Mouse (Mus musculus) limb, embryonic 14.5 days (tissue): ENCODE results near the gene Exoc3l4. TPM values are rescaled to one million over a fixed set of nuclear protein-coding genes. Genes with fewer than 3 reads are reported as not detected.
A peak's percentile ranks its signal among the peaks of the same experiment; 100 is the strongest.

Source experiments
- ATAC-seq: fragments of 200-750 bp; cut with Nextera tagmentation; 2 replicates; pipeline ENCODE4 v1.8.0; 2017; ENCODE audit warnings: low read depth, moderate number of reproducible peaks, moderate TSS enrichment; ENCODE audit not compliant: low FRiP score
- DNase-seq: peaks from one replicate; pipeline ENCODE4 v3.0.0-alpha.2; 2015; ENCODE audit warnings: low spot score
- H3K27ac ChIP-seq: fragments of 300-500 bp; sonication (generic); replicated peaks from 2 replicates; pipeline ENCODE4 v1.5.1; 2014; ENCODE audit warnings: low read depth, mild to moderate bottlenecking, low read length, moderate library complexity, mixed read lengths
- H3K27me3 ChIP-seq: fragments of 300-500 bp; sonication (generic); 2 replicates; pipeline ENCODE4 v1.6.1; 2014; ENCODE audit warnings: low read length, mixed read lengths; ENCODE audit not compliant: control insufficient read depth, insufficient read depth
- H3K36me3 ChIP-seq: fragments of 300-500 bp; sonication (generic); 2 replicates; pipeline ENCODE4 v1.6.1; 2014; ENCODE audit warnings: mild to moderate bottlenecking, low read length, moderate library complexity, mixed read lengths; ENCODE audit not compliant: control insufficient read depth, insufficient read depth
- H3K4me1 ChIP-seq: fragments of 300-500 bp; sonication (generic); 2 replicates; pipeline ENCODE4 v1.6.1; 2014; ENCODE audit warnings: antibody characterized with exemption, low read length, mixed read lengths; ENCODE audit not compliant: control insufficient read depth, insufficient read depth
- H3K4me2 ChIP-seq: fragments of 300-500 bp; sonication (generic); replicated peaks from 2 replicates; pipeline ENCODE4 v1.6.1; 2014; ENCODE audit warnings: low read depth, mild to moderate bottlenecking, low read length, moderate library complexity; ENCODE audit not compliant: severe bottlenecking
- H3K4me3 ChIP-seq: fragments of 300-500 bp; sonication (generic); replicated peaks from 2 replicates; pipeline ENCODE4 v1.5.1; 2014; ENCODE audit warnings: low read length
- H3K9ac ChIP-seq: fragments of 300-500 bp; sonication (generic); 2 replicates; pipeline ENCODE4 v1.6.1; 2014; ENCODE audit warnings: mild to moderate bottlenecking, low read depth, low read length, moderate library complexity; ENCODE audit not compliant: severe bottlenecking
- H3K9me3 ChIP-seq: fragments of 300-500 bp; sonication (generic); 2 replicates; pipeline ENCODE4 v1.6.1; 2016; ENCODE audit warnings: low read length; ENCODE audit not compliant: control insufficient read depth
- POLR2A ChIP-seq: fragments of 200-500 bp; IDR thresholded peaks from 2 replicates; pipeline ENCODE4 v1.8.0; 2012; ENCODE audit warnings: inconsistent platforms, mild to moderate bottlenecking, moderate library complexity, borderline replicate concordance; ENCODE audit not compliant: insufficient read depth, insufficient read length; ENCODE audit errors: extremely low read depth
- WGBS: fragments of 180-500 bp; shearing (Covaris S2); extraction: QIAGEN DNeasy Blood & Tissue Kit; methylation state at CpG from one replicate; pipeline ENCODE4 v1.1.7; 2014; 5-methylcytosine and 5-hydroxymethylcytosine counted together
- polyA plus RNA-seq, 2 experiments: library from polyadenylated mRNA; depleted of rRNA in 1 of 2; stranded (reverse) in 1 of 2; unstranded in 1 of 2; fragments of >200 nt; fragmentation: Nextera tagmentation in 1 of 2; extraction: Ambion mirVana in 1 of 2; gene quantifications; 2 replicates each; pipeline versions ENCODE4 v1.2.1 to v1.2.3; 2012 to 2014

The Exoc3l4 gene
- polyA plus RNA-seq, 2 experiments, result 7.7 to 11.7 TPM

- no peak overlapping the region for H3K4me2 ChIP-seq
- no peaks in the 10 kb centered on the region for H3K36me3 ChIP-seq
- H3K27ac ChIP-seq, result no peak overlapping the region
- no peak overlapping the region for H3K9ac ChIP-seq
- no peaks in the 10 kb centered on the region for H3K9me3 ChIP-seq
- no peak for ATAC-seq
- 45% methylated on average over 8 of the region's 8 CpGs for WGBS
- no peaks in the 10 kb centered on the region for H3K27me3 ChIP-seq
- peak; percentile 79 for DNase-seq
- H3K4me3 ChIP-seq, result no peak overlapping the region
- H3K4me1 ChIP-seq, result no peaks in the 10 kb centered on the region; the same call in 1 of the 2 replicates
- TF ChIP-seq POLR2A, result no peak
Measured at GRCm38 (mm10) chr12:111474893-111475643, 58.3 kb downstream of the Exoc3l4 start.

GRCm38 (mm10) chr12:111478924-111479323, 62.1 kb downstream of the Exoc3l4 start:
- H3K4me1 ChIP-seq, result no peaks in the 10 kb centered on the region; the same call in 1 of the 2 replicates
- peaks cover 5% of the 10 kb centered on the region; the same call in 1 of the 2 replicates for H3K27me3 ChIP-seq
- no peak overlapping the region for H3K9ac ChIP-seq
- H3K27ac ChIP-seq, result no peak overlapping the region
- ATAC-seq (no peak), DNase-seq (no peak)
- H3K4me3 ChIP-seq, result no peak overlapping the region
- H3K4me2 ChIP-seq, result no peak overlapping the region
- no peaks in the 10 kb centered on the region for H3K36me3 ChIP-seq
- TF ChIP-seq POLR2A, result no peak
- WGBS, result 58% methylated on average over 5 of the region's 5 CpGs
- no peaks in the 10 kb centered on the region for H3K9me3 ChIP-seq

DNA sequence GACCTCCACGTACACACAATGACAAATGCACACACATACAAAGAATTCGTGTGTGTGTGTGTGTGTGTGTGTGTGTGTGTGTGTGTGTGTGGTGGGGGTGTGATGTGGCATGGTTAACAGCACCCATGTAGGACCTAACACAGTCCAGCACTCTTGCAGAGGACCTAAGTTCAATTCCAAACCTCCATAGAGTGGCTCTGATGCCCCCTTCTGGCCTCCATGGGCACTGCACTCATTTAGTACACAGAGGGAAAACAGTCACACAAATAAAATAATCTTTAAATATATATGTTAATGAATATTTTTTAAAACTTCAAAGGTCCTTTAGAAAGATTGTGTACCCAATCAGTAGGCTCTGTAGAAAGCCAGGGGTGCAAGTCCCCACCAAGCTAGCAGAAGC, 63.1 kb downstream of the Exoc3l4 start:
- no peak for TF ChIP-seq POLR2A
- Histone ChIP-seq H3K4me3 (no peak overlapping the region), H3K27ac (no peak overlapping the region), H3K4me1 (peaks cover under 1% of the 10 kb centered on the region), H3K36me3 (no peaks in the 10 kb centered on the region), H3K27me3 (peaks cover 15% of the 10 kb centered on the region), H3K9ac (no peak overlapping the region), H3K4me2 (no peak overlapping the region), H3K9me3 (no peaks in the 10 kb centered on the region)
- WGBS, result 77% methylated on average over 2 of the region's 2 CpGs
- ATAC-seq, result no peak
- DNase-seq, result no peak

Other genes starting within 250 kb of the Exoc3l4 start
- 0.08 and 0.18 TPM in 2 replicates for gene 4930595D18Rik, start 232.5 kb upstream of the Exoc3l4 start, polyA plus RNA-seq (2012; rRNA removed)
- gene 4930595D18Rik, start 232.5 kb upstream of the Exoc3l4 start, polyA plus RNA-seq (2014; fragmentation: Nextera tagmentation; extraction: Ambion mirVana), result not detected in 2 replicates
- gene Amn, start 145.9 kb upstream of the Exoc3l4 start, polyA plus RNA-seq (2012; rRNA removed), result 1.4 and 1.7 TPM in 2 replicates
- 0.55 and 0.97 TPM in 2 replicates for gene Amn, start 145.9 kb upstream of the Exoc3l4 start, polyA plus RNA-seq (2014; fragmentation: Nextera tagmentation; extraction: Ambion mirVana)
- 163 and 215 TPM in 2 replicates for gene Cdc42bpb, start 39.3 kb upstream of the Exoc3l4 start, polyA plus RNA-seq (2012; rRNA removed)
- 37.0 and 39.7 TPM in 2 replicates for gene Cdc42bpb, start 39.3 kb upstream of the Exoc3l4 start, polyA plus RNA-seq (2014; fragmentation: Nextera tagmentation; extraction: Ambion mirVana)
- gene Lbhd2, start 10.2 kb upstream of the Exoc3l4 start, polyA plus RNA-seq (2012; rRNA removed), result 11.0 and 17.2 TPM in 2 replicates
- 19.2 and 22.3 TPM in 2 replicates for gene Lbhd2, start 10.2 kb upstream of the Exoc3l4 start, polyA plus RNA-seq (2014; fragmentation: Nextera tagmentation; extraction: Ambion mirVana)
- gene Tnfaip2, start 25.5 kb downstream of the Exoc3l4 start, polyA plus RNA-seq (2012; rRNA removed), result 9.3 and 10.2 TPM in 2 replicates
- gene Tnfaip2, start 25.5 kb downstream of the Exoc3l4 start, polyA plus RNA-seq (2014; fragmentation: Nextera tagmentation; extraction: Ambion mirVana), result 10.0 and 11.4 TPM in 2 replicates
- gene Gm266, start 68.8 kb downstream of the Exoc3l4 start, polyA plus RNA-seq (2012; rRNA removed), result 14.8 and 15.5 TPM in 2 replicates
- gene Gm266, start 68.8 kb downstream of the Exoc3l4 start, polyA plus RNA-seq (2014; fragmentation: Nextera tagmentation; extraction: Ambion mirVana), result 14.7 and 14.8 TPM in 2 replicates
- 118 and 129 TPM in 2 replicates for gene Eif5, start 121.0 kb downstream of the Exoc3l4 start, polyA plus RNA-seq (2012; rRNA removed)
- gene Eif5, start 121.0 kb downstream of the Exoc3l4 start, polyA plus RNA-seq (2014; fragmentation: Nextera tagmentation; extraction: Ambion mirVana), result 472 and 474 TPM in 2 replicates
- 69.4 and 80.5 TPM in 2 replicates for gene Mark3, start 157.5 kb downstream of the Exoc3l4 start, polyA plus RNA-seq (2012; rRNA removed)
- 49.8 and 63.7 TPM in 2 replicates for gene Mark3, start 157.5 kb downstream of the Exoc3l4 start, polyA plus RNA-seq (2014; fragmentation: Nextera tagmentation; extraction: Ambion mirVana)